Mouse (Mus musculus) embryonic facial prominence, embryonic 14.5 days (tissue): ENCODE results near the gene Laptm4a. TPM values are rescaled to one million over a fixed set of nuclear protein-coding genes. Genes with fewer than 3 reads are reported as not detected.

Source experiments
- ATAC-seq: fragments of 200-750 bp; cut with Nextera tagmentation; 2 replicates; pipeline ENCODE4 v1.8.0; 2017; ENCODE audit warnings: low read depth, moderate number of reproducible peaks, moderate TSS enrichment
- DNase-seq: peaks from one replicate; pipeline ENCODE4 v3.0.0-alpha.2; 2015; ENCODE audit warnings: low spot score
- H3K27ac ChIP-seq: fragments of 300-500 bp; sonication (generic); replicated peaks from 2 replicates; pipeline ENCODE4 v1.5.1; 2014; ENCODE audit warnings: low read depth, mild to moderate bottlenecking, low read length, moderate library complexity
- H3K27me3 ChIP-seq: fragments of 300-500 bp; sonication (generic); replicated peaks from 2 replicates; pipeline ENCODE4 v1.6.1; 2014; ENCODE audit warnings: low read length; ENCODE audit not compliant: control insufficient read depth, insufficient read depth
- H3K36me3 ChIP-seq: fragments of 300-500 bp; sonication (generic); 2 replicates; pipeline ENCODE4 v1.6.1; 2014; ENCODE audit warnings: low read length, mixed read lengths; ENCODE audit not compliant: control insufficient read depth, insufficient read depth
- H3K4me1 ChIP-seq: fragments of 300-500 bp; sonication (generic); 2 replicates; pipeline ENCODE4 v1.6.1; 2014; ENCODE audit warnings: antibody characterized with exemption, low read length; ENCODE audit not compliant: control insufficient read depth, insufficient read depth
- H3K4me2 ChIP-seq: fragments of 300-500 bp; sonication (generic); 2 replicates; pipeline ENCODE4 v1.6.1; 2014; ENCODE audit warnings: low read depth, mild to moderate bottlenecking, low read length, moderate library complexity, mixed read lengths
- H3K4me3 ChIP-seq: fragments of 300-500 bp; sonication (generic); 2 replicates; pipeline ENCODE4 v1.5.1; 2014; ENCODE audit warnings: low read depth, mild to moderate bottlenecking, low read length
- H3K9ac ChIP-seq: fragments of 300-500 bp; sonication (generic); 2 replicates; pipeline ENCODE4 v1.6.1; 2014; ENCODE audit warnings: low read depth, mild to moderate bottlenecking, low read length, moderate library complexity, mixed read lengths
- H3K9me3 ChIP-seq: fragments of 300-500 bp; sonication (generic); 2 replicates; pipeline ENCODE4 v1.6.1; 2016; ENCODE audit warnings: low read length; ENCODE audit not compliant: control insufficient read depth
- WGBS: fragments of 180-500 bp; shearing (Covaris S2); extraction: QIAGEN DNeasy Blood & Tissue Kit; methylation state at CpG from one replicate; pipeline ENCODE4 v1.1.7; 2014; 5-methylcytosine and 5-hydroxymethylcytosine counted together
- polyA plus RNA-seq: library from polyadenylated mRNA; unstranded; fragments of >200 nt; fragmentation: Nextera tagmentation; extraction: Ambion mirVana; gene quantifications from 2 replicates; pipeline ENCODE4 v1.2.1, GENCODE M21; 2014

Gene Laptm4a
- 386 and 396 TPM in 2 replicates for polyA plus RNA-seq

- Histone ChIP-seq H3K9me3 (no peaks in the 10 kb centered on the region), H3K4me1 (peaks cover 18% of the 10 kb centered on the region), H3K36me3 (peaks cover 10% of the 10 kb centered on the region; the same call in 1 of the 2 replicates), H3K9ac (peak within 1 kb of the TSS; percentile 89), H3K27me3 (no peaks in the 10 kb centered on the region), H3K4me3 (peak within 1 kb of the TSS; percentile 62), H3K4me2 (peak within 1 kb of the TSS; percentile 82), H3K27ac (peak within 1 kb of the TSS; percentile 99)
- WGBS, result under 1% methylated on average over 60 of the region's 73 CpGs
- ATAC-seq (peak; percentile 99), DNase-seq (peak; percentile 99)
These were observed at the start of gene Laptm4a for GRCm38 (mm10) chr12:8921394-8922368. Laptm4a (plus strand) TSS chr12:8921664.

DNA sequence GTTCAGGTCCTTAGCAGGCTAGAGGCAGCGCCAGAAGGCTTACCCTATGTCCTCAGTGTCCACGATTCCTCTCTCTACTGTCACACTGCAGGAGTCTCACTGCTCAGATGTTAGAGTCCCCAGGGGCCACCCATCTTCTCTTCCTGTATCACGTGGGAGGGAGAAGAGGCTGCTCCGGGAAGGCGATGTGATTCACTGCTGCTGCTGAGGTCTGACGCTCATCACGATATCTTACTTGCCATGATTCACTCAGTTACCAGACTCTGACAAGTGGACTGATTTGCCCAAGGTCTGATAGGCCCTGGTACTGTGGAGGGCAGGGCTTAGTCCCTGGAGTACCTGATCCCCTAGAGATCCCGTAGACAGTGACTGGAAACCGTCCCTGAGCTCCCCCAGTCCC is 45.9 kb upstream of the Laptm4a start:
- no peaks in the 10 kb centered on the region for H3K9me3 ChIP-seq
- no peak overlapping the region for H3K4me2 ChIP-seq
- 80% methylated on average over 9 of the region's 9 CpGs for WGBS
- H3K27me3 ChIP-seq, result no peaks in the 10 kb centered on the region
- ATAC-seq (no peak), DNase-seq (no peak)
- H3K4me3 ChIP-seq, result no peak overlapping the region
- H3K36me3 ChIP-seq, result no peaks in the 10 kb centered on the region
- no peak overlapping the region for H3K27ac ChIP-seq
- no peaks in the 10 kb centered on the region for H3K4me1 ChIP-seq
- H3K9ac ChIP-seq, result no peak overlapping the region

- H3K27ac ChIP-seq, result no peak overlapping the region
- H3K4me3 ChIP-seq, result no peak overlapping the region
- H3K4me1 ChIP-seq, result no peaks in the 10 kb centered on the region
- no peaks in the 10 kb centered on the region for H3K36me3 ChIP-seq
- no peak overlapping the region for H3K4me2 ChIP-seq
- 70% methylated on average over 5 of the region's 5 CpGs for WGBS
- no peak overlapping the region for H3K9ac ChIP-seq
- DNase-seq (no peak), ATAC-seq (no peak)
- no peaks in the 10 kb centered on the region for H3K27me3 ChIP-seq
- H3K9me3 ChIP-seq, result no peaks in the 10 kb centered on the region
These were observed 44.6 kb upstream of the Laptm4a start for GRCm38 (mm10) chr12:8876865-8877264.

GRCm38 (mm10) chr12:8877413-8877812 is 44.1 kb upstream of the Laptm4a start:
- H3K9ac ChIP-seq, result no peak overlapping the region
- no peaks in the 10 kb centered on the region for H3K9me3 ChIP-seq
- no peak overlapping the region for H3K4me3 ChIP-seq
- DNase-seq, result no peak
- no peak for ATAC-seq
- no peak overlapping the region for H3K27ac ChIP-seq
- no peak overlapping the region for H3K4me2 ChIP-seq
- 57% methylated on average over 6 of the region's 6 CpGs for WGBS
- no peaks in the 10 kb centered on the region for H3K36me3 ChIP-seq
- H3K27me3 ChIP-seq, result no peaks in the 10 kb centered on the region
- no peaks in the 10 kb centered on the region for H3K4me1 ChIP-seq

GRCm38 (mm10) chr12:8878752-8879151 is 42.7 kb upstream of the Laptm4a start:
- no peak for DNase-seq
- Histone ChIP-seq H3K9me3 (no peaks in the 10 kb centered on the region), H3K4me1 (no peaks in the 10 kb centered on the region), H3K4me3 (no peak overlapping the region), H3K27me3 (no peaks in the 10 kb centered on the region), H3K27ac (no peak overlapping the region), H3K4me2 (no peak overlapping the region), H3K9ac (no peak overlapping the region), H3K36me3 (no peaks in the 10 kb centered on the region)
- 71% methylated on average over 2 of the region's 2 CpGs for WGBS
- ATAC-seq, result no peak

DNA sequence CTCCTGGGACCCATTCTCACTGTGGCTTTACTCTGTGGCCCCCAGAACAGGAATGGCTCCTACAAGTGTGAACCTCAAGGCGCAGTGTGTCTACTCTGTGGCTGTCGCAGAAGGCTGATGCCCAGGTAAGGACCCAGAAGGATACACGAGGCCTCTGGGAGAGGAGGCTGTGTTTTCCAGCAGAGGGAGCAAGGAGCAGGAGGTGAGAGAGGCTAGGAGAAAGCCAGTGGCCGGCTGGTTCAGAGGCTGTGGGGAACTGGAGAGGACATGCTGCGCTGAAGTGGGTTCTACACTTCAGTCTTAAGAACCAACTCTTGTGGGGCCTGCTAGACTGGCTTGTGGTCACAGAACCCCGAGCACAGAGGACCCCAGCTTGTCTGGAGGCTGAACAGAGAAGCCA is 42.1 kb upstream of the Laptm4a start:
- WGBS, result 67% methylated on average over 6 of the region's 6 CpGs
- DNase-seq (no peak), ATAC-seq (no peak)
- no peaks in the 10 kb centered on the region for H3K9me3 ChIP-seq
- no peaks in the 10 kb centered on the region for H3K36me3 ChIP-seq
- no peak overlapping the region for H3K4me2 ChIP-seq
- no peak overlapping the region for H3K27ac ChIP-seq
- no peak overlapping the region for H3K4me3 ChIP-seq
- H3K27me3 ChIP-seq, result no peaks in the 10 kb centered on the region
- peaks cover 2% of the 10 kb centered on the region for H3K4me1 ChIP-seq
- no peak overlapping the region for H3K9ac ChIP-seq

GRCm38 (mm10) chr12:8881736-8882135 is 39.7 kb upstream of the Laptm4a start:
- no peak overlapping the region for H3K27ac ChIP-seq
- ATAC-seq, result no peak
- WGBS, result 44% methylated on average over 4 of the region's 4 CpGs
- H3K36me3 ChIP-seq, result no peaks in the 10 kb centered on the region
- no peak for DNase-seq
- peaks cover 18% of the 10 kb centered on the region for H3K4me1 ChIP-seq
- H3K9ac ChIP-seq, result no peak overlapping the region
- no peak overlapping the region for H3K4me2 ChIP-seq
- H3K27me3 ChIP-seq, result no peaks in the 10 kb centered on the region
- no peak overlapping the region for H3K4me3 ChIP-seq
- H3K9me3 ChIP-seq, result no peaks in the 10 kb centered on the region

GRCm38 (mm10) chr12:8882376-8882775 is 39.1 kb upstream of the Laptm4a start:
- H3K4me2 ChIP-seq, result no peak overlapping the region
- no peak for ATAC-seq
- no peak for DNase-seq
- H3K4me3 ChIP-seq, result no peak overlapping the region
- 77% methylated on average over 8 of the region's 8 CpGs for WGBS
- no peak overlapping the region for H3K27ac ChIP-seq
- peaks cover 18% of the 10 kb centered on the region for H3K4me1 ChIP-seq
- H3K9me3 ChIP-seq, result no peaks in the 10 kb centered on the region
- no peaks in the 10 kb centered on the region for H3K27me3 ChIP-seq
- no peak overlapping the region for H3K9ac ChIP-seq
- no peaks in the 10 kb centered on the region for H3K36me3 ChIP-seq
